Mouse (Mus musculus): ENCODE results near the gene Anapc11. TPM values are rescaled to one million over a fixed set of nuclear protein-coding genes. Genes with fewer than 3 reads are reported as not detected.
A peak's percentile ranks its signal among the peaks of the same experiment; 100 is the strongest.

The Anapc11 gene
- total RNA-seq, 1 experiment from 2014 or later = 18.5 TPM

- ATAC-seq (replicated peaks; ENCODE audit: insufficient number of reproducible peaks, low FRiP score, low TSS enrichment, poor library complexity, severe bottlenecking) = no peak
Observed at GRCm38 (mm10) chr11:120620195-120620594, 22.0 kb downstream of the Anapc11 start.

GRCm38 (mm10) chr11:120622805-120623204 lies 24.6 kb downstream of the Anapc11 start:
- ATAC-seq (replicated peaks; ENCODE audit: insufficient number of reproducible peaks, low FRiP score, low TSS enrichment, poor library complexity, severe bottlenecking) = no peak

- ATAC-seq (replicated peaks; ENCODE audit: insufficient number of reproducible peaks, low FRiP score, low TSS enrichment, poor library complexity, severe bottlenecking) = no peak
Observed at GRCm38 (mm10) chr11:120623961-120624679, 25.9 kb downstream of the Anapc11 start.

GRCm38 (mm10) chr11:120624680-120625111 lies 26.5 kb downstream of the Anapc11 start:
- ATAC-seq (replicated peaks; ENCODE audit: insufficient number of reproducible peaks, low FRiP score, low TSS enrichment, poor library complexity, severe bottlenecking) = no peak

- ATAC-seq (replicated peaks; ENCODE audit: insufficient number of reproducible peaks, low FRiP score, low TSS enrichment, poor library complexity, severe bottlenecking) = no peak
Observed at GRCm38 (mm10) chr11:120625152-120625775, 27.0 kb downstream of the Anapc11 start, which contains the start of gene Sirt7. TSS of gene Sirt7 (minus strand) at chr11:120625240.

GRCm38 (mm10) chr11:120626785-120627467 lies 28.7 kb downstream of the Anapc11 start:
- ATAC-seq (replicated peaks; ENCODE audit: insufficient number of reproducible peaks, low FRiP score, low TSS enrichment, poor library complexity, severe bottlenecking) = no peak

GRCm38 (mm10) chr11:120627468-120628300 lies 29.5 kb downstream of the Anapc11 start:
- peak; percentile 25 for ATAC-seq (replicated peaks; ENCODE audit: insufficient number of reproducible peaks, low FRiP score, low TSS enrichment, poor library complexity, severe bottlenecking)

GRCm38 (mm10) chr11:120628601-120629340 lies 30.6 kb downstream of the Anapc11 start:
- no peak for ATAC-seq (replicated peaks; ENCODE audit: insufficient number of reproducible peaks, low FRiP score, low TSS enrichment, poor library complexity, severe bottlenecking)

- ATAC-seq (replicated peaks; ENCODE audit: insufficient number of reproducible peaks, low FRiP score, low TSS enrichment, poor library complexity, severe bottlenecking) = peak; percentile 23
Observed at GRCm38 (mm10) chr11:120629341-120629730, 31.1 kb downstream of the Anapc11 start.

GRCm38 (mm10) chr11:120629911-120630310 lies 31.7 kb downstream of the Anapc11 start:
- ATAC-seq (replicated peaks; ENCODE audit: insufficient number of reproducible peaks, low FRiP score, low TSS enrichment, poor library complexity, severe bottlenecking) = no peak

GRCm38 (mm10) chr11:120630401-120630871 lies 32.2 kb downstream of the Anapc11 start:
- peak; percentile 43 for ATAC-seq (replicated peaks; ENCODE audit: insufficient number of reproducible peaks, low FRiP score, low TSS enrichment, poor library complexity, severe bottlenecking)

GRCm38 (mm10) chr11:120630881-120631725 lies 32.9 kb downstream of the Anapc11 start:
- no peak for ATAC-seq (replicated peaks; ENCODE audit: insufficient number of reproducible peaks, low FRiP score, low TSS enrichment, poor library complexity, severe bottlenecking)

GRCm38 (mm10) chr11:120631726-120632448 lies 33.7 kb downstream of the Anapc11 start:
- no peak for ATAC-seq (replicated peaks; ENCODE audit: insufficient number of reproducible peaks, low FRiP score, low TSS enrichment, poor library complexity, severe bottlenecking)

GRCm38 (mm10) chr11:120632559-120633519 lies 34.6 kb downstream of the Anapc11 start:
- 0 out of 2 replicates have a peak, but pooled peaks have one; percentile 10 for ATAC-seq (replicated peaks; ENCODE audit: insufficient number of reproducible peaks, low FRiP score, low TSS enrichment, poor library complexity, severe bottlenecking)

- peak; percentile 36 for ATAC-seq (replicated peaks; ENCODE audit: insufficient number of reproducible peaks, low FRiP score, low TSS enrichment, poor library complexity, severe bottlenecking)
Observed at GRCm38 (mm10) chr11:120633520-120634343, 35.5 kb downstream of the Anapc11 start, which contains the start of gene Mafg. TSS of gene Mafg (minus strand) at chr11:120633600.
